Mouse (Mus musculus) spleen, postnatal 14 days (tissue): Measurements from ENCODE around the gene Mdfi.

Experiments used
- DNase-seq, 2 experiments: peaks; one replicate each; pipeline ENCODE4 v3.0.0; 2021 to 2022; ENCODE audit warnings: low spot score in 2 of 2

Gene Mdfi

DNA sequence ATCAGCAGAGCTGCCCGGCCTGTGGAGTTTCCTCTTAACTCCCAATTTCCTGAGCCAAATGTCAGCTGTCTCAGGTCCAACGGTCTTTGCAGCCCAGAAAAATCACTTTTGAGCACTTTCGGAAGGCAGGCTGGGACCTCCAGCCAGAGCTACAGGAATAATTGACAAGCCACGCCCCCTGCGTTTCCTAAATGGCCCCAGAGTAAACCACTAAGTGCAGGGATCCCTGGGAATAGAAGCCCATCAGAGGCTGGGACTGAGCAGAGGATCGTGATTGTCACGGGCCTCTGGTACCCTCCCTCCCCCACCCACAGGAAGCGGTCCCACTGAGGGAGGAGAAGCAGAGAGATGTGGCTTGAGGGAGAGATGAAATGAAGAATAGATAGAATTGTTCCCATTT is 31.7 kb downstream of the Mdfi start:
- DNase-seq, result no peak

DNA sequence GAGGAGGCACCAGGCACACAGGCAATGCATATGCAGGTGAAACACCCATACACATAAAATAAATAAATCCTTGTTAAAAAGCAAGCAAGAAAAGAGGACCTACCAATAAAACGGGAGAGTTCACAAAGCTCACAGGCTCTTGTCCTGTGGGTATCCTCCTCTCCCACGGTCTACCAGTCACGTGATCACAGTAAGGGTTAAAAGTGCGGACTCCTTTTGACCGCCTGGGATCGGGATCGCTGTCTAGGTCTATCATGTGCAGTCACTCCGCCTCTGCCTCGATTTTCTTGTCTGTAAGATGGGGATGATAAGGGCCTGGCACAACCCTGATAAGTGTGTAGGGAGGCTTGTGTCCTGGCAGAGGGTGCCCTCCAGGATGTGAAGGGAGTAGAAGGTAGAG is 37.1 kb downstream of the Mdfi start:
- no peak for DNase-seq

DNA sequence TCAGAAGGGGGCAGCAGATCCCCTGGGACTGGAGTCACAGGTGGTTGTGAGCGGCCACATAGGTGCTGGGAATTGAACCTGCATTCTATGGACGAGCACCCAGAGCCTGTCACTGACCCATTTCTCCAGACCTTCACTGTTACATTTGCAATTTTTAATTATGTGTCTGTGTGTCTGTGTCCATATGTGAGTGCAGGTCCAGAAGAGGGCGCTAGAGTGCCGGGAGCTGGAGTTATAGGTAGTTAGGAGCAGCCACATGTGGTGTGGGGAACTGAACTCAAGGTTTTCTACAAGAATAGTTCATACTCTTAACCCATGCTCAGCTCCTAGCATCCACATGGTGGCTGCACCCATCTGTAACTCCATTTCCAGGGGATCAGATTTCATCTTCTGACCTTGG is 37.5 kb downstream of the Mdfi start:
- no peak for DNase-seq

DNA sequence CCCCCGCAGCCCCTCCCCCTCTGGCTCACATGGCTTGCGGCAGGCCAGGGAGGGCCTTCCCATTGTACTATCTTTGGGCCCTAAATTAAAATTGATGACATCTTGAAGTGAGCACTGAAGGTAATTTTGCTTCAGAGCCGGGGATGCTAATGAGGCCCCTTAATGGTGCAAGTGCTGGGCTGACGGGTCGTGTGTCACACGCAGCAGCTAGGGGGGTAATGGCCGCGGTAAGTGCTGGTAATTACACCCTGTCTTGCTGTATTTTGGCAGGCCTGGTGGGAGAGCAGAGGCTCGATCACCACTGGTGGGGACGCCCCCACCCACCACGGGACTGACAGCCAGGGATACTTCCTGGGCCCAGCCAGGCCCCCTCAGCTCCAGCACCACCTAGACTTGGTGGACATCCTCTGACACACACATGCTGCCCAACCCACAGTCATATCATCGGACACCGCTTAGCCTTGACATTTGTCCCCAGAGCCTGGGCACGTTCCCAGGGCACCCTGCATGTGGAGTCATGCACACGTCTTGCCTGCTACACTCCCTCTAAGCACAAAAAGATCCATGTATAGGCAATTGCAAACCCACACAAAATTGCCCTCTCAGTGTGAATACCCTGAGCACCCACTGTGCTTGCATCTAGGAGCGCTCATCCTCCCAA is 38.2 kb downstream of the Mdfi start:
- no peak for DNase-seq

DNA sequence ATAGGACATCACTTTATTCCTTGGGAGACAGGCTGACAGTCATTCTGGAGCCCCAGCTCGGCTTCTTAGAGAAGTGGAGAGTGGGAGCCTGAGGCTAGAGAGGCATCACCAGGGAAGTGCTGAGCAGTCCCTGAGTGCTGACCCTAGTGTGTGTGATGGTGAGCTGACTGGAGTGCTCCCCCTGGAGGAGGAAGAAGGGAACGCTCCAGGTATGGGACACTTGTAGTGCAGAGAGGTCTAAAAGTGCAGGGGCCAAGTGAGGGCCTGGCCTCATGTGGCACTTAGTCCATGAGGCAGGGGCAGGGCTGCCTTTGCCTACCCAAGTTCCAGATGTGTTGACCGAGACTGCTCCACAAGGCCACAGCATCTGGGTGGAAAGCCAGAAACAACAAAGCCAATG is 39.0 kb downstream of the Mdfi start:
- DNase-seq, result peak; percentile 48 to 62

DNA sequence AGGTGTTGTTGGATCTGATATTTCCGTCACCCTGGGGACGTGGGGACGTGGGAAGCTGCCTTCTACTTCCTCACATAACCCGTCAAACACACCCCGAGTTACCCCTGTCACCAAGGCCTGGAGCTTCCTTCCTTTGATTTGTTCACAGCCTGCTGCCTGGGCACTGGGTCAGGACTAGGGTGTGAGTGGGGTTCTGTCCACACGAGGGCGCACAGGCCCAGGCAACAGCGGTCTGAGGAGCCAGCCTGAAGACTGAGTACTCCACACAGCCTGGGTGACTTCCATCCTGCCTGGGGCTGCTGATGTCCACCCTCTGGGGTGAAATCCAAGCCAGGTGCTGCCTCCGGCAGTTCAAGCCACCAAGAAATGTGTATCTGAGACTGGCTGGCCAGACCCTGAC is 41.1 kb downstream of the Mdfi start:
- DNase-seq, result peak; percentile 64 to 81

DNA sequence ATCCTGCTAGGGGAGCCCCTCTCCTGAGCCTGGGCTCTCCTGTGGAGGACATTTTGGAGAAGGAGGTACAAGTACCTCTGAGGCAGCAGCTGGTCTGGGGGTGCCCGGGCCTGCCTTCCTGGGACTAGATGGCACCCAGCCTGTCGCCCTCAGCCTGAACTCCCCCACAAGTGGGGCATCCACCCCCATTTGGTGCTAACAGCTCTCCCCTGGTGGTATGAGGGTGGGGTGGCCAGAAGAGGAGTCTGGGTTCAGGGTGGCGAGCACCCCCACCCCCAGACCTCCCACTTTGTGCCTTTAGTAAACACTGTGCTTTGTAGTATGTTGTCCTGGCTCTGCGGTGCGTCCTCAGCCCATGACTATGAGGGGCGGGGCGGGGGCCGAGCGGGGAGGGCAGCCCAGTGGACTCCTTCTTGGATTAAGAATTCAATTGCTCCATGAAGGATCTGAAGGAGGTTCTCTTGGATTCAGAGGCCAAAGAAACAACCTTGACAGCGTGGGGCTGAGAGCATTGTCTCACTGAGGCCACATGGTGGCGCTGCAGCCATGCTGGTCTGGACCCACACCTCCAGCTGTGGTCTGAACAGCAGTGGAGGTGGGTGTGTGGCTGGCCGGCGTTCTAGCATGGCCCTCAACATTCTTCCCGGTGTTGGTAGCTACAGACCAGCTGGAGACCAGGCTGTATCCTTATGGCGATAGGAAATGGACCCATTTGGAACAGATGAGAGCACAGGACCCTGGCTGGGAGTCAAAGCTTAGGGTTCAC is 42.2 kb downstream of the Mdfi start:
- DNase-seq, result peak in 1 of 2 experiments; percentile 61

DNA sequence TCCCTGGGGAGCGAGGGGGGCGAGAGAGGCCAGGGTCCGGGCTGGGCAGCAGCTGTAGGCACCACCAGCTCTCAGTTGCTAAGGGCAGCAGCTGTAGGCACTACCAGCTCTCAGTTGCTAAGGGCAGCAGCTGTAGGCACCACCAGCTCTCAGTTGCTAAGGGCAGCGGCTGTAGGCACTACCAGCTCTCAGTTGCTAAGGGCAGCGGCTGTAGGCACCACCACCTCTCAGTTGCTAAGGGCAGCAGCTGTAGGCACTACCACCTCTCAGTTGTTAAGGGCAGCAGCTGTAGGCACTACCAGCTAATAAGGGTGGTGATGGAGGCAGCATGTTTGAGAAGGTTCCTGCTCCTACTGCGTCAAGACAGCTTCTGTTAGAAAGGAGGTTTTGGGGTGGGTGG is 45.5 kb downstream of the Mdfi start:
- DNase-seq, result no peak

DNA sequence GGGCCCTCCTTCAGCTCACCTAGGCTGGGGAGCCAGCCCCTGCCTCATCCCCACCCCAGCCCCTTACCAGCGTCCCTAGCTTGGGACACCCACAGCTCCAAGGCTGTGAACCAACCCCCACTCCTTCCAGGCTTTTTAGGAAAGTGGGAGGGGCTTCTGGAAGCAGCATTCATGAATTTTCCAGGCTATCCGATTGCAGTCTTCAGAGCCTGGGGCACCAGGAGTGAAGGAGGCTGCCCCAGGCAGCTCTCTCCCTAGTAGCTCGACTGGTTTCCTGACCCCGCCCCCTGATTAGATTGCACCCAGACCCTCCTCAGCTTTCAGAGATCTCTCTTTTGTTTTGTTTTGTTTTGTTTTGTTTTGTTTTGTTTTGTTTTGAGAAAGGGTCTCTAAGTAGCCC is 46.2 kb downstream of the Mdfi start:
- DNase-seq, result no peak

DNA sequence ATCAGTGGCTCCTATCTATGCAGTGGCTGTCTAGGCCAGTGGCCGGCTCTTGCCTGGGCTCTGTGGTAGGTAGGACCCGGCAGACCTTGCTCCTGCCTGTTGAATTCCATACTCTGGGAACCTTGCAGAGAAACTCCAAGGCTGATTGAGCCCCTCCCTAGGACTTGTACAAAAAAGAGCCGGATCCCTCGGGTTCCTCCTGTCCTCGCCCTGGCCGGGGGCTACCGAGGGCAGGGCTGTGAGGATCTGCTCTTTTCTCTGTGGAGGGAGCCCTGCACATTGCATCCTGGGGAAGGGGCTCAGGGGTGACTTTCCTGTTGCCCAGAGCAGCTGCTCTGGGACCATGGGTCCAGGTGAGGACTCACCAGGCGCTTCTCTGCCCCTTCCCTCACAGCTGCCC is 46.9 kb downstream of the Mdfi start:
- no peak for DNase-seq

DNA sequence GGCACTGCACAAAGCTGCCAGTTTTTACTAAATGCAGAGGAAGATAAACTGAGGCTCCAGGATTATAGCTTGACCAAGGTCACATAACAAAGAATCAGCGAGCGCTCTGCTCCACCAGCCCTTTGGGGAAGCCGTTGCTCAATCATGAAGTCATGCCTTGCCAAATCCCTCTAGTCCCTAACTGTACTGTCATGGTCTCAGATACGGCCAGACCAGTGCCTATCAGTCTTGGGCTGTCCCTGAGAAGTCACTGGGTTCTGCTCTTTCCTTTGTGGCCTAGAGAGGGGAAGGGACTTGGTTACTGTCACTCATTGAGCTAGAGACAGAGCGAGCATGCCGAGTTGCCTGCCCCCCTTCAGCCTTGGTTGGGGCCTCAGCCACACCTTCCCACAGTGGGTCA is 50.1 kb downstream of the Mdfi start:
- DNase-seq, result no peak

DNA sequence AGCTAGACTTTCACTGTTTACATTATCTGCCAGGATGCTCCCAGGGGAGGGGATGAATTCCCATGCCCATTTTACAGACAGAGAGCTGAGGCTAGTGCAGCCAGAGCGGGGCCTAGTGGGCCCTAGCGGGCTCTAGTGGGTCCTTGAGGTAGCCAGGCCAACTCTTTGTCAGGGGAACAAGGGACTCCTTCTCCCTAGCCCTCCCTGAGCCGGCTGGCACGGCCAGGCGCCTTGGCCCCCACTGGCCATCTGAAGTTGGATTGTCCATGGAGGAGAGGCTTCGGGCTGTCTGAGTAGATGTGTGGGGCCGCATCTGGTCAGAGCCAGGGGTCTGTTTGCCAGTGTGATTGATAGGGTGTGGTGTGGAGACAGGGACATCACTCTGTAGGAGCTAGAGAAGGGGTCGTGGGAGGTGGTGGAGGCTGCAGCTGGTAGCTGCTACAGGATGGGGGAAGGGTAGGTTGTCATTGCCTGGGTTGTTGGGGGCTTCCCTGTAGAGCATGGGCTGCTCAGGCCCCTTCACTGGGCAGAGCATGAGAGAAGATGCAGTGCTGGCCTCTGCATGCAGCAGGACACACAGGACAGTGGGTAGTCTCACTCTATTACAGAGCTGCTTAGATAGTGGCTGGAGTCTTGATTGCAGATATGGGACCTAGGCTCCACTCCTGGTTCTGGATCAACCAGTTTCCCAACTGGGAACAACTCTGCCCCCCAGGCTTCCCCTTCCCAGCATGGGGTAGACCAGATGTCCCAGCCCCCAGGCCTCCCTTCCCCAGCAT is 50.9 kb downstream of the Mdfi start:
- no peak for DNase-seq

DNA sequence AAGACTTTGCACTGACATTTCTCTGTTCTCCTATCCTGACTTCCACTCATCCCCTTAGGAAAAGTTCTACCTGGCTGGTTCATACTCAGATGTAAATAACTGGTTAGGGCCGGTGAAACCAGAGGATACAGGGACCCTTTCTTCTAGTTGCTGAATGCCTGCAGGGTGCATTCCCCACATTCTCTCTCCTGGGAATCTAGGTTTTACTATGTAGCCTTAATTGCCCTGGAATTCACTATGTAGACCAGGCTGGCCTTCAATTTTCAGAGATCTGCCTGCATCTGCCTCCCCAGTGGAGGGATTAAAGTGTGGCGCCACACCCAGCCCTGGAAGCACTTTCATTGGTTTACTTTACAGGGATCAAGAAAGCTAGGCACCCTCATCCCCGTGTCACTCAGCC is 52.0 kb downstream of the Mdfi start:
- no peak for DNase-seq

DNA sequence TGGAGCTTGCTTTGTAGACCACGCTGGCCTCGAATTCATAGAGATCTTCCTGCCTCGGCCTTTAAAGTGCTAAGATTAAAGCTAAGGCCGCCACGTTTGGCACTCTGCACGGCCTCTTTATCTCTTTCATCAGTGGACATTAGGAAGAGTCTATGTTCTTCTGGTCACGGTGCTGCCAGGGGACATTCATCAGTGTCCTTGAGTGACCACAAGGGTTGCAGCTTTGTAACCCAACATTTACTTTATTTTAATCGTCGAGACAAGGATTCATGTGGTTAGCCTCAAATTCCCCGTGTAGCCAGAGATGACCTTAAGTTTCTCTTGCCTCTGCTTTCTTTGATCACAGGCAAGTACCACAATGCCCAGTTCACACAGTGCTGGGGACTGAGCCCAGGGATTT is 54.0 kb downstream of the Mdfi start:
- no peak for DNase-seq

DNA sequence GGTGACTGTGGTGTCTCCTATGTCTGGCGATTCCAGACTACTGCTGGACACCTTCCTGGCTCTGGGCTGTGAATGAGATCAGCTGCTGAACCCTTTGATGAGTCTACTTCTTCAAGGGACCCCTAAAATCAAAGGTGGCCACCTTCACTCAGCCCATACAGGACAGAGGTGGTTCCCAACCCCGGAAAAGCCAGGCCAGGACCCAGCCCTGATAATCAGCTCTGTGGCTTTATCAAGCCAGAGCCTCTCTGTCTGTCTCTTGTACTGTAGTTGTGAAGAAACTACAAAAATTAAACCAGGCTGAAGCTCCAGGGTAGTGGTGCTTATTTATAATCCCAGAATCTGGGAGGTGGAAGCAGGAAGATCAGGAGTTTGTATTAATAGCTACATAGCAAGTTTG is 57.4 kb downstream of the Mdfi start:
- DNase-seq, result no peak

DNA sequence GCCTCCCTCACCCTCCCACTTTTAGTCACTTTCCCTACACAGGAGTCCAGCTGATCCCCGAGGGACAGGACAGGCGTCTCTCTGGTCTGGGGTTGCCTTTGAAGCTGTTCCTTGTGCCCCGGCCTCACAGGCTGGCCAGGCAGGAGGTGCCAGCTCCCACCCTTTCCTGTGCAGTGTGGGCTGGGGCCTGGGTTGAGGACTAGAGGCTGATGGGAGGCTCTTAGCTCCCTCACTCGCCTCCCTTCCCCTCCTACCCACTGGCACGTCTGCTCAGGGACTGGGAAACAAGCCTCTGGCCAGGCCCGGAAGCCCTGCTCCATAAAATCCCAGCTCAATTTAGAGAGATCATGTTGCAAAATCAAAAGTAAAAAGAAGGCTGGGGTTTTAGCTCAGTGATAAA is 60.9 kb downstream of the Mdfi start:
- DNase-seq, result no peak

DNA sequence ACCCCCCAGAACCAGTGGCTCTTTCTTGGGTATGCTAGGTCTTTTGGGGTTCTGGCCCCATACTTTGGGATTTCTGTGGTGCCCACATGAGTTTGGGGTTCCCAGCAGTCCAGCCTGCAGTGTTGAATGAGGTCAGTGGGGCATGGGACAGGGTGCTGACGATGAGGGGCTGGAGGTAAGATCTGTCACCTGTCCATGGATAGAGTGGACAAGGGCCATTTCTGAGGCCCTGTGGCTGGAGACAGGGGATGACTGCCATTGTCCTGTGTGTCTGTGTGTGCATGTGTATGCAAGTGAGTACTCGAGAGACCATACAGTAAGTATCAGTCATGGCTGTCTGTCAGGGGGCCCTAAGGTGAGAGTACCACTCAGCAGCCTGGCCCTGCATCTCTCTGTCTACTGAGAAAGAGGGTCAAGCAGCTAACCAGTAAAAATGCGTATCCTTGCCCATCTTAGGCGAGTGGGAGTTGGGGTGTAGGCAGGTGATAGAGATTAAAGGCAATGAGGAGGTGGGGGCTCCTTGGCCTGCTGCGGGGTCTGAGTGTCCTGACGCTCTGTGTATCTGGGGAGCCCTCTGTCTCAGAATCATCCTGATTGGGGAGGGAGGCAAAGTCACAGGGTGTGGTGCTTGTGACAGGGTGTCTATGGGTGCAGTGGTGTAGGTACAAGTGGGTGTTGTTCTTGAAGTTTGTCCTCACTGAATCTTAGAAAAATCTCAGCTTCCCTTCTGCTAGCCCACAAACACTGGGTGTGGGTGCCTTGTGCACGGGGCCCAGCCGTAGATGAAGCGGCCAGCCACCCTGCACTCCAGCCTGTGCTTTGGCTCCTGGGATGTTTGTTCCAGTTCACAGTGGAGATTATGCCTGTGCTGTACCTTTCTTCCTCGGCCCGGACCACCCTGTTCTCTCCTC is 64.8 kb downstream of the Mdfi start:
- no peak for DNase-seq

DNA sequence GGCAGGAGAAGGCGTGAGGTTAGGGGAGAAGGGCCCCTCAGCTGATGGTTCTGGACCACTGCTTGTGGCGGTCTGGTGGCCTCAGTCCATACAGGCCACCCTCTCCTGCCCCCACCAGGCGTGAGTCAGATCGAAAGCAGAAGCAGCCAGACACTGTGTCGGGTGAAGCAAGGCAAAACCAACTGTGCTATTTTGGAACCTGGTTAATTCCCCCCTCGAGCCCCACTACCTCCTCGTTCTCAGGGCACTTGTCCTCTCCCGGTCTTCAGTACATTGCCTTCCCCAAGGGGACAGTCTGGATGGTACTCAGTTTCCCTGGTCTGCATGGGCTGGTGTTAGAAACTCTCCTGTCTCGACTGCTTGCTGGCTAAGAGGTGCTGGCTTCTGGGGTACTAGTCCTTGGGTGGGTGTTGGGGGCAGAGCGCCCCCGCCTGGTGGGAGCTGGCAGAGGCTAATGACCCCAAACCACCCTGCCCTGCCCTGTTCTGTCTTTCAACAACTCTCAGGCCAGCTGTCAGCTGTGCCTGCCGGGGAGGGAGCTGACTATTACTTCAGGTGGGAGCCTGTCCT is 65.7 kb downstream of the Mdfi start:
- peak; percentile 59 to 73 for DNase-seq

DNA sequence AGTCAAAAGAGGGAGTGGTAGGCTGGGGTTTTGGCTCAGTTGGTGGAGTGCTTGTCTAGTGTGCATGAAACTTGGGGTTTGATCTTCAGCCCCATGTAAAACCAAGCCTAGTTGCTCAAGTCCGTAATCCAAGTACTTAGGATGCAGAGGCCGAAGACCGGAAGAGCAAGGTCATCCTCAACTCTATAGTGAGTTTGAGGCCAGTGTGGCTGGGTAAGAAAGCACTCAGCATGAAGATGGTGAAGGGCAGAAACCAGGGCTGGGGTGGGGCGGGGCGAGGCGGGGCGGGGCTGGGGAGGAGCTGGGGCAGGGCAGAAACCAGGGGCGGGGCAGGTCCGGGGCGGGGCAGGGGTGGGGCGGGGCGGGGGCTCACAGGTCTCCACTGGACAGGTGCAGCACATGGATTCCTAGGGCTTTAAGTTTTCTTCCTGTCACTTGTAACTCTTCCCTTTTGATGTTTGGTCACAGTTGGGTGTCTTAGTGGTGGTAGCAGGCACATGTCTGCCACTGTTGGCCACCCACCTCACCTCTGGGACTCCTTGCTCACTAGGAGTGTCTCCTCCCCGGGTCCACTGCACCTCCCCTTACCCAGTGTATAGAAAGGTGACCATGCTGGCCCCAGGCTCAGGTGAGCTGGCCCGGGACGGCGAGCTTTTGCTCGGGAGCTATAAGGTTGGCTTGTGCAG is 66.9 kb downstream of the Mdfi start:
- DNase-seq, result no peak

DNA sequence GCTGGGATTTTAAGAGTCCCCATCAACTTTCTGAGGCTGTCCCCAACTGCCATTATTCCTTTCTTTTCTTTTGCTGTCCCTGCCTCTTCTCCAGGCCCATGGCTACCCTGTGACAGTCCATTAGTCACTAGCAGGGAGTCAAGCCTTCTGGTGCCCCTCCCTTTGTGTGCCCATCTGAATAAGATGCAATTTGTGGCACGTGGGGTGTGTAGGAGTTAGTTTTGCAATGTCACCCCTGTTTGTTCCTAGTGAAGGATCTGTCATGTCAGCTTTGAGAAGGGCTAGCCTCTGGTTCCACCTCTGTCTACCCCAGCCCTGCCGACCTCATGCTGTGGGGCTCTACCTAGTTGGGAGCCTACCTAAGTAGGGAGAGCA is 67.4 kb downstream of the Mdfi start:
- DNase-seq, result no peak
